ENCODE assay signal across 21 mouse cellular contexts in genomic region chr2:70974769-70975168, GRCm38 (mm10).
DNase-seq lines count a peak whose midpoint lies in the region; ATAC-seq lines count a peak whose summit lies in the region.
"Had no signal": no experiment of that assay in that cellular context is flagged by ENCODE, and none has a peak within 500 bp of the region (broad histone marks: within the 10 kb centered on the region; RNA-seq: fewer than 3 reads in every experiment).

No protein-coding gene starts in this region.

- H3K9me3 ChIP-seq in megakaryocyte, embryonic 14.5 days = no peaks in the 10 kb centered on the region
- H3K9me3 ChIP-seq: G1E had no signal

- ATAC-seq in megakaryocyte, adult 5-6 weeks (ENCODE audit: poor library complexity, severe bottlenecking) = no peak
- peak; percentile 52; the same call in 1 of the 2 replicates for ATAC-seq in erythroblast, adult 5-6 weeks (replicated peaks; ENCODE audit: low FRiP score, poor library complexity, severe bottlenecking)
- ATAC-seq: activated CD4-positive, CD25-positive, alpha-beta regulatory T cell, adult 4 months; CD4-positive, CD25-positive, alpha-beta regulatory T cell, adult 4 months; Patski had no signal

- DNase-seq in heart, adult 11 months = peak; percentile 61
- DNase-seq in heart, adult 18-20 months = no peak
- DNase-seq in layer of hippocampus, adult 9-11 months = no peak
- DNase-seq: adrenal gland, adult 2 months; adrenal gland, adult 8-10 months; adrenal gland, postnatal 10 days; adrenal gland, postnatal 14 days; adrenal gland, postnatal 25 days; adrenal gland, postnatal 36 days; B cell, adult 2 months; cerebellum, adult 11 months; cerebellum, adult 11-12 months; cerebellum, adult 18-20 months had no signal

- peak overlapping the region; percentile 1 for H3K4me3 ChIP-seq in megakaryocyte, embryonic 14.5 days (replicated peaks)

- peaks cover 42% of the 10 kb centered on the region for H3K36me3 ChIP-seq in megakaryocyte, embryonic 14.5 days (replicated peaks; ENCODE audit: low read length)

- H3K4me1 ChIP-seq in megakaryocyte, embryonic 14.5 days = peaks cover 31% of the 10 kb centered on the region

- H3K27me3 ChIP-seq in megakaryocyte, embryonic 14.5 days (replicated peaks) = no peaks in the 10 kb centered on the region
- H3K27me3 ChIP-seq: CH12.LX, Patski had no signal
